Mouse (Mus musculus) adrenal gland, adult (tissue): Measurements from ENCODE around the gene Hist1h2bj.

Source experiments
- DNase-seq, 2 experiments: peaks; one replicate each; pipeline ENCODE4 v3.0.0; 2022 to 2023; ENCODE audit warnings: low spot score in 1 of 2; ENCODE audit not compliant: inconsistent age in 2 of 2

Gene Hist1h2bj

DNA sequence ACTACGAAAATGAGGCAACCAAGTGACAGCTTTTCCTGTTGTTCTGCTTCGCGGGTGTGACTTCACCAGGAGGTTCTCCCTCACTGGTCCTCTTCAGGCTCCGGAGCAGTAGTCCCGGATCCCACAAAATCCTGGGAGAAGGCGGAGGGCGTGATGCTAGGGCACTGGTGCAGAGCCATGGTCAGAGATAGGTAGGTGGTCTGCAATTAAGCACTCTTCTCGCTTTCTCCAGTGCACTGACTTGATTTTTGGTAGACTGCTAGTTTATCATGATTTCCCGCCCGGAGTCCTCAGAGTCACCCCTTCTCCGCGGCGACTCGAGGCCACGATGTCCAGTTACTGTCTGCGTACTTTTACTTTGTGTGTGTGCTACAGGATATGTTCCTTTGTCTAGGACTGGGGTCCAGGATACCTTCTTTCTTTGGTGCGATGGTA, 28.6 kb upstream of the Hist1h2bj start:
- DNase-seq: peak in 1 of 2 experiments; percentile 72

DNA sequence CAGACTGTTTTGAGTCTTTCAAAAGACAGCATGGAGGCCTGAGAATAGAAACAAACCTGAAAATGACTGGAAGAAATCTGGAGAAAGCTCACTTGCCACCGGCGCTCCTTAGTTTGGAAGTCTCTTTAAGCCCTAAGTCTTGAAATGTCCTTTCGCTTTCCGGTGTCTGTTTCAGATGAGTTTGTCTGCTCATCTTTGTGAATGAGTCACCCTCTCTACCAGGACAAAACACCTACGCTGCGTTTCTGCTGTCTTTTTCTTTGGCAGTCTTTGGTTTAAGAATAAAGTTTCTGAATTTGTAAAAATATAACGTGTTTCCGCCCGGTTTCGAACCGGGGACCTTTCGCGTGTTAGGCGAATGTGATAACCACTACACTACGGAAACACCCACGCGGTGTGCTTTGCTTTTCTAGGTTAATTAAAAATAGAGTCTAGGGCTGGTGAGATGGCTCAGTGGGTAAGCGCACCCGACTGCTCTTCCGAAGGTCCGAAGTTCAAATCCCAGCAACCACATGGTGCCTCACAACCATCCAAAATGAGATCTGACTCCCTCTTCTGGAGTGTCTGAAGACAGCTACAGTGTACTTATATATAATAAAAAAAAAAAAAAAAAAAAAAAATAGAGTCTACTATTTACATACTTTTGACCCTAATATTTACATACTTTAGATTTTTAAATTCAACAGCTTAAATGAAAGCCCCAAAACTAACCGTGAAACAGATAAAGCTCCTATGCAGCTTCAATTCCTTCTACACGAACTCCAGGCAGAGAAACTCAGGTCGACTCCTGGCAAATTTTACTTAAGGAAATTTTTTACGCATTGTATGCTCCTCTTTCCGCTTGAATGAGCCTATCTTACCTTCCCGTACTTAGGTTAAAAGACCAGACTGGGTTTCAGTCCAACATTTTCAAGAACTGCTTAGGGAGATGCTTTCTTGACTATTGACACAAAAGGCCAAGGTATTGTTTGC, 27.2 kb upstream of the Hist1h2bj start:
- DNase-seq: peak; percentile 71 to 94

DNA sequence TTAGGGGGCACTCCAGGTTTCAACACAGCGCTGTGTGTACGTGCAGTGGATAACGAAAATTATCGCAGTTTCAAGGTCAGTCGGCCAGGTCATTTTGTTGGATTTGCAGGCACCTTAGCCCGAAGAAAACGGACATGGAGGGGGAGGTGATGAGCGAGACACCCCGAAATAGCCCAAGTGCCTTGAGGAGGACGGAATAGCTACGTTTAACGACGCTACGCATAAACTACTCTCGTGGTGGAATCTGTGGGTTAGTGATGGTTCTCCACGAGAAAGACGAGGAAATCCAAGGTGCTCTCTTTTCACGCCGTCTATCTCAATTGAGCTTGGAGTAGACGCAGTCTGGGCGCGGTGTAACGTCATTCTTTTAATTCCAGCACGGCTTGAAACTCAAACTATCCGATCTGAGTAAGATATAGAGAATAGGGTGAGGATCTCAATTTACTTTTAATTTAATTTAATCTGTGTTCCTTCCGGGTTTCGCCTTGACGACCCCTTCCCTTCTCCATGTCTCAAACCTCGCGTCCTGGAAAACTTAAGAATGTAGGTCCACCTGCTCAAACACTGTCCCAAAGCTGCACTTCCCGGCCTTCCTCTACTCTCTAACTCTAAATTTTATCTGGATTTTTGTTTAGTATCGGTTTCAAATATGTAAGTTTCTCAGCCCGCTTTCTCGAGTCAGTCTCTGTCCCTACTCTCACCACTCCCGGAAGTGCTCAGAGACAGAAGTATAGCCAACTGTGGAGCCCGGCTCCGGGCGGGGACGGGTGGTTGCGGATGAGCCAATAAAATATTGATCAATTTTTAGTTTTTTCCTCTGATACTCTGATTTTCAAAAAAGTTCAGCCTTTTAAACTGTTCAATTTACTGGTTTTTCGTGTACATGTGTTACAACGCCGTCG, 22.8 kb upstream of the Hist1h2bj start:
- DNase-seq: peak in 1 of 2 experiments; percentile 78

DNA sequence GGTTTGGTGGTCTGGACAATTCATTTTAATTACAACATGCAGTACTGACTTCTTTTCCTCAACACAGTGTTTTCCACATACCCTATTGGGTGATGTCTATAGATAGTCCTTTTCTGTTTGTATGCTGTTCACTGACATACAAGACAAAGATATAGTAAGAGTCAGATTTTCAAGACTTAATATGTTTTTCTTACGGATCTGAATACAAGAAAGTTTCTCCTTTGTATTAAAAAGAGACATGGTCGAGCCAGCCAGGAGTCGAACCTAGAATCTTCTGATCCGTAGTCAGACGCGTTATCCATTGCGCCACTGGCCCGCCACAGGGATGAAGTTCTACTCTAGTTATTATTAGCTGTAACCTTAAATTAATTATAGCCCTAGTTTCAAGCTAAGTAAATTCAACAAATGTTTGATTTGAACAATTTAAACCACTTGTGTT, 22.1 kb upstream of the Hist1h2bj start:
- DNase-seq: peak; percentile 70 to 95

DNA sequence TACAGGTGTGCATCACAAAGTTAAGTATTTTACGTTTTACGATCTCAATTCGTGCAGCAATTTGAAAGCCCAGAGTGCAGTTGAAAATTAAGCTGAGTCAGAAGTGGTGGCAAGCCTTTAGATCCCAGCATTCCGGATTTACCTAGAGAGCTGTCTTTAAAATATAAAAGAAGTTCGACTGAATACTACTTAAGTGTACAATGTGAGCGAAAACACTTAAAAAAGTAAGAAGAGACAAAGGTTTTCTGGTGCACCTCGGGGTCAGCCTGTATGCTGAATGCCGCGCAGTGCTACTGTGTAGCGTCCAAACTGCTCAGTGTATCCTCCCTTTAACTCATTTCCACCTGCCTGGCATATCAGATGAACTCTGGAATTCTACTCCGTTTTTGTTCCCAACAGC, 21.4 kb upstream of the Hist1h2bj start:
- peak in 1 of 2 experiments; percentile 73 for DNase-seq

- DNase-seq: peak; percentile 85 to 96
Observed at GRCm38 (mm10) chr13:22022241-22022640, 20.8 kb upstream of the Hist1h2bj start.

GRCm38 (mm10) chr13:22026058-22027031, 16.7 kb upstream of the Hist1h2bj start:
- DNase-seq: peak; percentile 83 to 96

- DNase-seq: peak; percentile 95 to 99
Observed at GRCm38 (mm10) chr13:22028673-22029460, 14.1 kb upstream of the Hist1h2bj start.

DNA sequence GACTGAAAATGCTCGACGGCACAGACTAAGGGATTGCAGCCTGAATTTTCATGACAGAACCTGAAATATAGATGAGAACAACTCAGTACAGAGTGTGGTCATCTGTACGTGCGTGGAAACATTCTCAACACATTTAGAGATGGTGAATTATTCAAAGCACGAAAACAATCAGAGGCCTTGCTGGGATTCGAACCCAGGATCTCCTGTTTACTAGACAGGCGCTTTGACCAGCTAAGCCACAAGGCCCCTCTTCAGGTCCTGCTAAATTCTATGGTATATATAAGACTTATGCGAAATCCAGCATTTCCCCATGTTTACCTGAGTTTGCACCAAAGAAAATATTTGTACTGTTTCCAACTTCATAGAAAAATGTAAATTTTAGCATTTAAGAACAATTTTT, 13.1 kb upstream of the Hist1h2bj start:
- no peak for DNase-seq

DNA sequence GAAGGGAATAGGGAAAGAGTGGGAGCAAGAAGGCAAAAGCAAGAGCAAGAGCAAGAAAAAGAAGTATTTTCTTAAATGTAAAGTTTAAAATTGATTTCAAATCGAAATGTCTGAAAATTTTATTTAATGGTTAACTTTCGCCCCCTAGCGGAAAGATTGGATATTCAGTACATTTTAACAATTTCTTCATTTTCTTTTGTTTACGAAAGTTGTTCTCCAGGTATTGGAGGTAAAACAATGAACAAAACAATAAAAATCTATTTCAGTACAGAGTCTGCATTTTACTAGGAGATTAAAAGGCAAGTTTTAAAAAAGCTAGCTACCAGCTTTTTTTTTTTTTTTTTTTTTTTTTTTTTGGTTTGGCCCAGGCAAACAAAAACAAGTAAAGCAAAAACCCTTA, 12.5 kb upstream of the Hist1h2bj start:
- DNase-seq: peak in 1 of 2 experiments; percentile 65

DNA sequence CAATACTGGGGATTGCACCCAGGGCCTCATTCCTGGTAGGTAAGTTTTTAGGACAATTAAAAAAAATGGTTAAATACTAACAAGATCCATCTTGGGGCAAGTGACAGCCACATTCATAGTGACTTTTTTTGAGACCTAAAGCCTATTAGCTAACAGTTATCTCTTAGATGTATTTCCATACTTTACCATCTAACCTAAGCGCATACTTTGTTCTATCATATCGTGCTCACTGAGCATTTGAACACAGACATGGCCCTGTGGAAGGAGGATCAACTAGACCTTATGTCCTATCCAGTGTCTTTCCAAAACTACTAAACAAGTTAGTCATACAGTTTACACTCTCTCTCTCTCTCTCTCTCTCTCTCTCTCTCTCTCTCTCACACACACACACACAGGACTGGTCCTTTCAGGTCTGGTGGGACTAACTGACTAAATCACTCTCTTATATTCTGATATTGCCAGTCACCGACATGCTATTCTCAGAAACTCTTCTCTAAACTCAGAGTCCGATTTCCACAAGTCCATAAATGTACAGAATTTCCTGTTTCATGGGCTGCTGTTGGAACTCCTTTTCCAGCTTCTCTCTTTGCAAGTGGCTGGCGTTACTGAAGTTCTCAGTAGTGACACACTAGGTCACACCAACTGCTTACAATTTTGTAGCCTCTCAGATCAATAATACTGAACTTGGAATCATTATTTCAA, 9.1 kb upstream of the Hist1h2bj start:
- DNase-seq: no peak

- peak in 1 of 2 experiments; percentile 67 for DNase-seq
Observed at GRCm38 (mm10) chr13:22034443-22035266, 8.4 kb upstream of the Hist1h2bj start.

DNA sequence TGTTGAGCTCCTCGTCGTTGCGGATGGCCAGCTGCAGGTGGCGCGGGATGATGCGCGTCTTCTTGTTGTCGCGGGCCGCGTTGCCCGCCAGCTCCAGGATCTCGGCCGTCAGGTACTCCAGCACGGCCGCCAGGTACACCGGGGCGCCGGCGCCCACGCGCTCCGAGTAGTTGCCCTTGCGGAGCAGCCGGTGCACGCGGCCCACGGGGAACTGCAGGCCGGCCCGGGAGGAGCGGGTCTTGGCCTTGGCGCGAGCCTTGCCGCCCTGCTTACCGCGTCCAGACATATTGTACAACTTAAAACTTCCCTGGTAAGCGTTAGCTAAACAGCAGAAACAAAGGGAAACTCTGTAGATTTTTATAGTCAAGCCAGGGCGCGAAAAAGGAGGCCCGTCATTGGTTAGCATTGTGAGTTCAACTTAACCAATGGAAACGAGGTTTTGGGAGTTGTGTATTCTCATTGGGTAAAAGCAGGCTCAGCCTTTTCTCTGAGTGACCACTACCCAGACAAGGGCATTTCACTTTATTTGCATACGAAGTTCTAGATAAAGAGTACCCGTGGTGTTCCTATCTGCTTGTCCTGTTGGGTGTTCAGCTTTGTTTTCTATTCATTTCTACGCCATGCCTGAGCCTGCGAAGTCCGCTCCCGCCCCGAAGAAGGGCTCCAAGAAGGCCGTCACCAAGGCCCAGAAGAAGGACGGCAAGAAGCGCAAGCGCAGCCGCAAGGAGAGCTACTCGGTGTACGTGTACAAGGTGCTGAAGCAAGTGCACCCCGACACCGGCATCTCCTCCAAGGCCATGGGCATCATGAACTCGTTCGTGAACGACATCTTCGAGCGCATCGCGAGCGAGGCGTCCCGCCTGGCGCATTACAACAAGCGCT, 7.5 kb upstream of the Hist1h2bj start, which contains the start of the genes Hist1h2ah and Hist1h2bk:
Gene Hist1h2ah (minus strand): TSS at position 302 of the 882 bp plus-strand sequence.
Gene Hist1h2bk (plus strand): TSS at position 604 of the 882 bp plus-strand sequence.
- peak; percentile 84 to 95 for DNase-seq

- DNase-seq: peak in 1 of 2 experiments; percentile 53
Observed at GRCm38 (mm10) chr13:22036149-22036956, 6.7 kb upstream of the Hist1h2bj start.

- no peak for DNase-seq
Observed at GRCm38 (mm10) chr13:22036986-22037385, 6.0 kb upstream of the Hist1h2bj start.

DNA sequence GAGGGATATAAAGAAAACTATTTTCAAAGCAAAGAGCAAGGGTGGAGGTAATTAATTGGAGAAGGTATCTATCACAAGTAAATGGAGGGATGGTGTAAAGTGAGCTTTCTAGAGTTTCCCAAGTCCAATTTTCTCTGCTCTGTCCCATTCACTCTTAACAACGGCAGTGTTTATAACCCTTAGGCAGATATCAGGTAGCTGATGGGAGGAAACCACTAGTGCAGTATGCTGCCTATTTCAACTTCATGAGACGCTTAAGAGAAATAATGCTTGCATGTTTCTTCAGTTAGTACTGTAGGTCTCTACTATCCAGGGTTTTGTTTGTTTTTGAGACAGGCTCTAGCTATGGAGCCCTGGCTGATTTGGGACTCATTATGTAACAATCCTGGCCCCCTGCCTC, 5.6 kb upstream of the Hist1h2bj start:
- no peak for DNase-seq
